ENCODE assay signal across 9 mouse cellular contexts in genomic region chr1:77823801-77824687, GRCm38 (mm10).
DNase-seq lines count a peak whose midpoint lies in the region; ATAC-seq lines count a peak whose summit lies in the region.
"Had no signal": no experiment of that assay in that cellular context is flagged by ENCODE, and none has a peak within 500 bp of the region (broad histone marks: within the 10 kb centered on the region; RNA-seq: fewer than 3 reads in every experiment).

No protein-coding gene starts in this region.

- DNase-seq in cerebellum, postnatal 25 days, result peak; percentile 4 to 9
- DNase-seq in cerebellum, adult 18-20 months, result no peak
- peak; percentile 8 to 16 for DNase-seq in left cerebral cortex, adult 8-10 months (ENCODE audit: low spot score in 2 of 2)
- DNase-seq in right cerebral cortex, postnatal 25 days, result peak; percentile 8
- DNase-seq in urinary bladder, postnatal 4 days (ENCODE audit: low spot score in 2 of 2), result no peak

- peak overlapping the region; percentile 44 for H3K4me3 ChIP-seq in megakaryocyte, embryonic 14.5 days (replicated peaks)
- H3K4me3 ChIP-seq: erythroblast, embryonic 14.5 days had no signal

- H3K27me3 ChIP-seq in megakaryocyte, embryonic 14.5 days (replicated peaks), result no peaks in the 10 kb centered on the region

- ATAC-seq in megakaryocyte, adult 5-6 weeks (ENCODE audit: poor library complexity, severe bottlenecking), result no peak
- no peak for ATAC-seq in monocyte, adult 5-6 weeks (replicated peaks; ENCODE audit: insufficient number of reproducible peaks, low FRiP score, low TSS enrichment, poor library complexity, severe bottlenecking)

- peaks cover 8% of the 10 kb centered on the region; the same call in 1 of the 2 replicates for H3K9me3 ChIP-seq in megakaryocyte, embryonic 14.5 days

- H3K4me1 ChIP-seq in megakaryocyte, embryonic 14.5 days, result no peaks in the 10 kb centered on the region

- no peaks in the 10 kb centered on the region for H3K36me3 ChIP-seq in megakaryocyte, embryonic 14.5 days (replicated peaks; ENCODE audit: low read length)

Comparison
In these comparisons a context has a peak if more than half of its experiments do, and no peak if none do; other contexts are left out.
1. DNase-seq: peak in cerebellum, postnatal 25 days (2 of 2), left cerebral cortex, adult 8-10 months (2 of 2) and right cerebral cortex, postnatal 25 days (single experiment); none in cerebellum, adult 18-20 months (0 of 2) and urinary bladder, postnatal 4 days (0 of 2).